In genomic region chr10:13552646-13553497, GRCm38 (mm10) we compare ENCODE assay signal across 8 mouse cellular contexts. TPM values are rescaled to one million over a fixed set of nuclear protein-coding genes. Genes with fewer than 3 reads are reported as not detected.
DNase-seq lines count a peak whose midpoint lies in the region; ATAC-seq and TF ChIP-seq lines count a peak whose summit lies in the region.

Adat2 (plus strand) TSS chr10:13552894.
Pex3 (minus strand) TSS chr10:13553142.

- WGBS in heart, embryonic 12.5 days = under 1% methylated on average over 51 of the region's 51 CpGs
- WGBS in kidney, postnatal 0 days = under 1% methylated on average over 51 of the region's 51 CpGs
- WGBS in liver, embryonic 11.5 days = 1% methylated on average over 51 of the region's 51 CpGs
- 1% methylated on average over 51 of the region's 51 CpGs for WGBS in stomach, embryonic 14.5 days

- H3K27ac ChIP-seq in heart, embryonic 12.5 days (ENCODE audit: poor library complexity, severe bottlenecking) = peak within 1 kb of the TSS; percentile 78
- H3K27ac ChIP-seq in kidney, postnatal 0 days = peak within 1 kb of the TSS; percentile 78
- peak within 1 kb of the TSS; percentile 71; the same call in 1 of the 2 replicates for H3K27ac ChIP-seq in liver, embryonic 11.5 days (ENCODE audit: low read depth, low read length)
- H3K27ac ChIP-seq in stomach, embryonic 14.5 days (ENCODE audit: low read length) = no peak within 1 kb of the TSS; the same call in 1 of the 2 replicates

- peak within 1 kb of the TSS; percentile 88 for H3K9ac ChIP-seq in heart, embryonic 12.5 days
- H3K9ac ChIP-seq in kidney, postnatal 0 days (ENCODE audit: low read depth, low read length) = peak within 1 kb of the TSS; percentile 75
- H3K9ac ChIP-seq in liver, embryonic 11.5 days (ENCODE audit: low read depth, low read length) = peak within 1 kb of the TSS; percentile 89
- H3K9ac ChIP-seq in stomach, embryonic 14.5 days (replicated peaks; ENCODE audit: low read depth, low read length) = peak within 1 kb of the TSS; percentile 56

- H3K4me3 ChIP-seq in heart, embryonic 12.5 days = peak within 1 kb of the TSS; percentile 85
- peak within 1 kb of the TSS; percentile 71 for H3K4me3 ChIP-seq in kidney, postnatal 0 days (replicated peaks; ENCODE audit: low read depth, low read length)
- peak within 1 kb of the TSS; percentile 69 for H3K4me3 ChIP-seq in liver, embryonic 11.5 days (ENCODE audit: low read depth, low read length)
- peak within 1 kb of the TSS; percentile 53 for H3K4me3 ChIP-seq in stomach, embryonic 14.5 days (ENCODE audit: low read depth, low read length)

- peak within 1 kb of the TSS; percentile 66 for H3K4me2 ChIP-seq in heart, embryonic 12.5 days
- H3K4me2 ChIP-seq in kidney, postnatal 0 days (ENCODE audit: low read length) = peak within 1 kb of the TSS; percentile 73
- peak within 1 kb of the TSS; percentile 70 for H3K4me2 ChIP-seq in liver, embryonic 11.5 days
- H3K4me2 ChIP-seq in stomach, embryonic 14.5 days (replicated peaks; ENCODE audit: low read depth, low read length) = peak within 1 kb of the TSS; percentile 59

- peak; percentile 94 to 95 for DNase-seq in B cell, adult 2 months
- DNase-seq in brain, adult 2 months (ENCODE audit: low read depth, low spot score) = peak; percentile 96
- DNase-seq in kidney, postnatal 0 days (ENCODE audit: low spot score) = peak; percentile 97
- peak; percentile 92 for DNase-seq in liver, embryonic 11.5 days (ENCODE audit: low spot score)
- peak; percentile 94 for DNase-seq in naive thymus-derived CD4-positive, alpha-beta T cell, adult 2 months (ENCODE audit: low read depth)

- no peak for TF ChIP-seq CTCF in kidney, postnatal 0 days (IDR thresholded peaks at IDR 0.05; ENCODE audit: low read depth)

- peaks cover 5% of the 10 kb centered on the region for H3K4me1 ChIP-seq in heart, embryonic 12.5 days (replicated peaks)
- H3K4me1 ChIP-seq in kidney, postnatal 0 days (replicated peaks; ENCODE audit: insufficient read depth, low read length) = 0 out of 2 replicates have a peak, but pooled peaks cover 6% of the 10 kb centered on the region
- H3K4me1 ChIP-seq in liver, embryonic 11.5 days (replicated peaks; ENCODE audit: control insufficient read depth, insufficient read depth, low read length) = 0 out of 2 replicates have a peak, but pooled peaks cover 3% of the 10 kb centered on the region
- peaks cover 7% of the 10 kb centered on the region; the same call in 1 of the 2 replicates for H3K4me1 ChIP-seq in stomach, embryonic 14.5 days (ENCODE audit: control insufficient read depth, insufficient read depth, low read length)

- H3K9me3 ChIP-seq in heart, embryonic 12.5 days (replicated peaks) = no peaks in the 10 kb centered on the region
- H3K9me3 ChIP-seq in kidney, postnatal 0 days (replicated peaks; ENCODE audit: low read length) = no peaks in the 10 kb centered on the region
- no peaks in the 10 kb centered on the region for H3K9me3 ChIP-seq in liver, embryonic 11.5 days (ENCODE audit: control insufficient read depth, low read length)
- H3K9me3 ChIP-seq in stomach, embryonic 14.5 days (ENCODE audit: control insufficient read depth, low read depth, low read length) = no peaks in the 10 kb centered on the region

- ATAC-seq in erythroblast, adult 5-6 weeks (replicated peaks; ENCODE audit: low FRiP score, poor library complexity, severe bottlenecking) = peak; percentile 99
- peak; percentile 93 for ATAC-seq in heart, embryonic 12.5 days (ENCODE audit: insufficient number of reproducible peaks, low FRiP score)
- peak; percentile 98 for ATAC-seq in kidney, postnatal 0 days (replicated peaks; ENCODE audit: low FRiP score, low read depth)
- ATAC-seq in liver, embryonic 11.5 days (replicated peaks; ENCODE audit: low FRiP score) = peak; percentile 97
- peak; percentile 96 for ATAC-seq in stomach, embryonic 14.5 days (ENCODE audit: insufficient number of reproducible peaks, insufficient read depth, low FRiP score, low read depth)

- H3K36me3 ChIP-seq in heart, embryonic 12.5 days = peaks cover 8% of the 10 kb centered on the region
- no peaks in the 10 kb centered on the region for H3K36me3 ChIP-seq in kidney, postnatal 0 days (ENCODE audit: insufficient read depth, low read length)
- no peaks in the 10 kb centered on the region for H3K36me3 ChIP-seq in liver, embryonic 11.5 days (ENCODE audit: control insufficient read depth, insufficient read depth, low read length)
- H3K36me3 ChIP-seq in stomach, embryonic 14.5 days (ENCODE audit: control insufficient read depth, insufficient read depth, low read length) = no peaks in the 10 kb centered on the region

- H3K27me3 ChIP-seq in heart, embryonic 12.5 days (replicated peaks) = no peaks in the 10 kb centered on the region
- no peaks in the 10 kb centered on the region for H3K27me3 ChIP-seq in kidney, postnatal 0 days (ENCODE audit: insufficient read depth, low read length)
- H3K27me3 ChIP-seq in liver, embryonic 11.5 days (replicated peaks; ENCODE audit: control insufficient read depth, insufficient read depth, low read length) = no peaks in the 10 kb centered on the region
- no peaks in the 10 kb centered on the region for H3K27me3 ChIP-seq in stomach, embryonic 14.5 days (ENCODE audit: control insufficient read depth, insufficient read depth, low read length)

RNA-seq across cellular contexts. Expression of gene Adat2, which starts in this region (rescaled TPM):
- total RNA-seq in erythroblast, adult 5-6 weeks (2015; ENCODE audit: low replicate concordance) = 1.9 TPM in 1 of 2 replicates, not detected in the other
- 0.51 and 2.6 TPM in 2 replicates for total RNA-seq in erythroblast, adult 5-6 weeks (2017; ENCODE audit: low replicate concordance)
- 2.2 and 3.2 TPM in 2 replicates for polyA plus RNA-seq in heart, embryonic 12.5 days (2016; fragmentation: Nextera tagmentation; extraction: Ambion mirVana)
- polyA plus RNA-seq in kidney, postnatal 0 days (2015; fragmentation: Nextera tagmentation; extraction: Ambion mirVana) = 4.9 and 5.6 TPM in 2 replicates
- polyA plus RNA-seq in liver, embryonic 11.5 days (2014; fragmentation: Nextera tagmentation; extraction: Ambion mirVana) = 5.7 and 6.0 TPM in 2 replicates
- 5.5 and 6.3 TPM in 2 replicates for polyA plus RNA-seq in stomach, embryonic 14.5 days (2014; fragmentation: Nextera tagmentation; extraction: Ambion mirVana)

RNA-seq across cellular contexts. Expression of gene Pex3, which starts in this region (rescaled TPM):
- total RNA-seq in erythroblast, adult 5-6 weeks (2015; ENCODE audit: low replicate concordance) = 10.0 and 11.7 TPM in 2 replicates
- total RNA-seq in erythroblast, adult 5-6 weeks (2017; ENCODE audit: low replicate concordance) = 4.2 and 8.7 TPM in 2 replicates
- 20.2 and 20.4 TPM in 2 replicates for polyA plus RNA-seq in heart, embryonic 12.5 days (2016; fragmentation: Nextera tagmentation; extraction: Ambion mirVana)
- 31.3 and 31.4 TPM in 2 replicates for polyA plus RNA-seq in kidney, postnatal 0 days (2015; fragmentation: Nextera tagmentation; extraction: Ambion mirVana)
- 21.1 and 26.1 TPM in 2 replicates for polyA plus RNA-seq in liver, embryonic 11.5 days (2014; fragmentation: Nextera tagmentation; extraction: Ambion mirVana)
- polyA plus RNA-seq in stomach, embryonic 14.5 days (2014; fragmentation: Nextera tagmentation; extraction: Ambion mirVana) = 29.1 and 31.7 TPM in 2 replicates
